Mouse (Mus musculus): ENCODE measurements at regions not wholly inside any gene's neighbourhood (a gene's known extent, or its start where the extent isn't known, plus 50 kb on each side); places are given as distances from the start of the nearest gene placed in this dataset.

DNA sequence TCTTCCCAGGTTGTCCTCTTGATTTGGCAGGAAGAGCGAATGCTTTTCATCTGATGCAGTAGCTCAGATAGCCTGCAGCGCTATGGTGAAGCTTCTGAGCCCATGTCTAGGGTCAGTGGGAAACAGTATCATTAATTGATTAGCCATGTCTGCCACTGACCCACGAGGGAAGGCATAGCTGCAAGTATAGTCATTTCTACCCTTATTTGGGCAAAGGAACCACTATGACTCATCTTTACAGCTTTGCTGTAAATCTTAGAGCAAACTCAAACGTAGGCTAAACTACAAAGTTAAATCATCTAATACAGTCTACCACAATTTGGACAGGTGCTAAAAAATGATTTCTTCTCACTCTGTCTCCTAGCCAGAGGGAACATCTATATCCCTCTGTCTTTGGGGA, 289.5 kb downstream of the Cbln1 start:
- Histone ChIP-seq H3K36me3 (replicated peaks in 1 of 2; ENCODE audit: control insufficient read depth in 1 of 2, insufficient read depth in 1 of 2, low read length in 1 of 2) (no peaks in the 10 kb centered on the region), H3K9me3 (replicated peaks; ENCODE audit: low read length) (no peaks in the 10 kb centered on the region), H3K9ac (ENCODE audit: insufficient read depth, low read depth) (no peak overlapping the region), H3K79me2 (replicated peaks; ENCODE audit: control insufficient read depth, extremely low read depth, insufficient read depth, poor library complexity, severe bottlenecking) (no peaks in the 10 kb centered on the region), H3K4me1 (ENCODE audit: control insufficient read depth in 1 of 2, insufficient read depth in 2 of 2) (peaks cover 0 to 2% of the 10 kb centered on the region in 2 experiments; a peak in 1 of 4 replicates), H3K27me3 (replicated peaks) (no peaks in the 10 kb centered on the region), H3K4me2 (ENCODE audit: insufficient read depth, low read depth, poor library complexity, severe bottlenecking) (peak overlapping the region; percentile 78; the same call in 1 of the 2 replicates), H3K4me3 (replicated peaks in 1 of 3; ENCODE audit: low read depth in 2 of 3, low read length in 2 of 3, poor library complexity in 1 of 3) (no peak overlapping the region), H3K27ac (ENCODE audit: insufficient read depth, low read depth) (no peak overlapping the region)
- dilution Hi-C loops (cut with MboI; ENCODE audit: extremely low pct_ligation_motif_present, extremely low pct_unique_long_range_greater_than_20kb, low sequenced_read_pairs) (no loop called here), in situ Hi-C loops (cut with MboI; ENCODE audit: low pct_ligation_motif_present, low pct_unique_long_range_greater_than_20kb, low sequenced_read_pairs) (no loop called here)
- no peak for TF ChIP-seq MXI1 (IDR thresholded peaks at IDR 0.05; ENCODE audit: low read depth, low read length)
- no peak for TF ChIP-seq ZNF384 (IDR thresholded peaks at IDR 0.05; ENCODE audit: low read depth, low read length)
- no peak for TF ChIP-seq ELF1 (IDR thresholded peaks at IDR 0.05; ENCODE audit: low read depth, low read length)
- no peak for TF ChIP-seq CTCF (conservative IDR thresholded peaks at IDR 0.05 in 1 of 2, IDR thresholded peaks at IDR 0.05 in 1 of 2; ENCODE audit: low read depth in 2 of 2, low read length in 2 of 2)
- TF ChIP-seq HCFC1 (IDR thresholded peaks at IDR 0.05; ENCODE audit: low read depth, low read length), result no peak
- peak; percentile 24 for TF ChIP-seq JUN (IDR thresholded peaks at IDR 0.05; ENCODE audit: insufficient read depth, low read depth, low read length)
- TF ChIP-seq JUND (conservative IDR thresholded peaks at IDR 0.05; ENCODE audit: low read depth, low read length), result peak; percentile 38; the same call in 1 of the 2 replicates
- no peak for TF ChIP-seq RAD21 (IDR thresholded peaks at IDR 0.05; ENCODE audit: low read depth, low read length)
- TF ChIP-seq PAX5 (IDR thresholded peaks at IDR 0.05; ENCODE audit: low read length), result no peak
- TF ChIP-seq E2F4 (IDR thresholded peaks at IDR 0.05; ENCODE audit: insufficient replicate concordance, low read depth, low read length), result no peak
- no peak for DNase-seq (ENCODE audit: extremely low read depth)

DNA sequence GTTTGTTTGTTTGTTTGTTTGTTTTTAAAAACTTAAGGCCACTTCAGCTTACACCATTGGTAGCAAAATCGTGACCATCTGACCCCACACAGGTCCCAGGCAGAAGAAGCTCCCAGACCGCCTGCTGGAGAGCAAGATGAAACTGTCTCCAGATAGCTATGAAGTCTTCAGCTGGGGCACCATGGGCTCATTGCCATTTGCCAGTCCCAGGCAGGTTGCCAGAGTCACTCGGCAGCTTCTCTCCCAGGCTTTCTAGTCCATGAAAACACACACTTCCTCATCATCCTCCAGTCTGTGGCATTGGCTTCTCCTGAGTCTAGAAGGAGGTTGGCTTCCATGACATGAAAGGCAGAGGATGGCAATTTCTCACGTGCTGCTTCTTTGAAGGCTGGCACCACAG, 293.5 kb upstream of the N4bp1 start:
- TF ChIP-seq CHD2 (IDR thresholded peaks at IDR 0.05; ENCODE audit: low read length), result no peak
- TF ChIP-seq BHLHE40 (IDR thresholded peaks at IDR 0.05; ENCODE audit: low read depth, low read length), result no peak
- no peak for TF ChIP-seq JUND (conservative IDR thresholded peaks at IDR 0.05; ENCODE audit: low read depth, low read length)
- no peak for TF ChIP-seq POLR2AphosphoS2 (IDR thresholded peaks at IDR 0.05; ENCODE audit: low read depth, low read length)
- no peak for TF ChIP-seq ELF1 (IDR thresholded peaks at IDR 0.05; ENCODE audit: low read depth, low read length)
- no peak for TF ChIP-seq ZC3H11A (IDR thresholded peaks at IDR 0.05; ENCODE audit: low read depth, low read length)
- Histone ChIP-seq H3K36me3 (replicated peaks in 1 of 2; ENCODE audit: control insufficient read depth in 1 of 2, insufficient read depth in 1 of 2, low read length in 1 of 2) (no peaks in the 10 kb centered on the region), H3K4me2 (ENCODE audit: insufficient read depth, low read depth, poor library complexity, severe bottlenecking) (no peak overlapping the region), H3K4me1 (ENCODE audit: control insufficient read depth in 1 of 2, insufficient read depth in 2 of 2) (no peaks in the 10 kb centered on the region), H3K9ac (ENCODE audit: insufficient read depth, low read depth) (no peak overlapping the region), H3K27me3 (replicated peaks) (no peaks in the 10 kb centered on the region), H3K27ac (ENCODE audit: insufficient read depth, low read depth) (no peak overlapping the region), H3K79me2 (replicated peaks; ENCODE audit: control insufficient read depth, extremely low read depth, insufficient read depth, poor library complexity, severe bottlenecking) (no peaks in the 10 kb centered on the region), H3K4me3 (replicated peaks in 1 of 3; ENCODE audit: low read depth in 2 of 3, low read length in 2 of 3, poor library complexity in 1 of 3) (no peak overlapping the region), H3K9me3 (replicated peaks; ENCODE audit: low read length) (no peaks in the 10 kb centered on the region)
- dilution Hi-C loops (cut with MboI; ENCODE audit: extremely low pct_ligation_motif_present, extremely low pct_unique_long_range_greater_than_20kb, low sequenced_read_pairs) (no loop called here), in situ Hi-C loops (cut with MboI; ENCODE audit: low pct_ligation_motif_present, low pct_unique_long_range_greater_than_20kb, low sequenced_read_pairs) (no loop called here)
- DNase-seq (ENCODE audit: extremely low read depth), result no peak

DNA sequence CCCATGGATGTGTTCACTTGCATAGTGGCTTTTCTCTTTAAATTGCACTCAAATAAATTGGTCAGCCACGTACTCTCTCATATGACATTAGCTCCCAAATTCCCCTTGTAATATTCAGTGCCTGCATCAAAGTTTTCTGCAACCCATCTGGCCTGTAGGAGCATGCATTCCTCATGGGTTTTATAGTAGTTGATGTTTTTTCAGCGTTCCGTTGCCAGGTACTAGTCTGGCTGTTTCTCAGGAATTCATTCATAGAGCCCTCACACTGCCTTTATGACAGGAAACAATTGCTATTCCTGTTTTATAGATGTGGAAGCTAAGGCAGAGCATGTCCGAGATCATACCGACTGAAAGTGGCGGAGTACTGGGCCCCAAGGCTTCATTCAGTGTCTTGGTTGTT, 292.6 kb upstream of the N4bp1 start:
- Histone ChIP-seq H3K9ac (ENCODE audit: insufficient read depth, low read depth) (no peak overlapping the region), H3K27ac (ENCODE audit: insufficient read depth, low read depth) (no peak overlapping the region), H3K36me3 (replicated peaks in 1 of 2; ENCODE audit: control insufficient read depth in 1 of 2, insufficient read depth in 1 of 2, low read length in 1 of 2) (no peaks in the 10 kb centered on the region), H3K79me2 (replicated peaks; ENCODE audit: control insufficient read depth, extremely low read depth, insufficient read depth, poor library complexity, severe bottlenecking) (no peaks in the 10 kb centered on the region), H3K9me3 (replicated peaks; ENCODE audit: low read length) (no peaks in the 10 kb centered on the region), H3K4me2 (ENCODE audit: insufficient read depth, low read depth, poor library complexity, severe bottlenecking) (no peak overlapping the region), H3K4me3 (replicated peaks in 1 of 3; ENCODE audit: low read depth in 2 of 3, low read length in 2 of 3, poor library complexity in 1 of 3) (no peak overlapping the region), H3K27me3 (replicated peaks) (no peaks in the 10 kb centered on the region), H3K4me1 (ENCODE audit: control insufficient read depth in 1 of 2, insufficient read depth in 2 of 2) (no peaks in the 10 kb centered on the region)
- no peak for TF ChIP-seq POLR2AphosphoS2 (IDR thresholded peaks at IDR 0.05; ENCODE audit: low read depth, low read length)
- no peak for TF ChIP-seq MAX (IDR thresholded peaks at IDR 0.05; ENCODE audit: low read length)
- TF ChIP-seq HCFC1 (IDR thresholded peaks at IDR 0.05; ENCODE audit: low read depth, low read length), result no peak
- no peak for TF ChIP-seq NRF1 (IDR thresholded peaks at IDR 0.05; ENCODE audit: low read depth, low read length)
- TF ChIP-seq BHLHE40 (IDR thresholded peaks at IDR 0.05; ENCODE audit: low read depth, low read length), result no peak
- no peak for TF ChIP-seq NELFE (IDR thresholded peaks at IDR 0.05; ENCODE audit: low read depth, low read length)
- no peak for TF ChIP-seq ZKSCAN1 (IDR thresholded peaks at IDR 0.05; ENCODE audit: borderline replicate concordance, low read depth, low read length)
- TF ChIP-seq SMC3 (IDR thresholded peaks at IDR 0.05; ENCODE audit: low read depth, low read length), result no peak
- no peak for TF ChIP-seq POLR2A (IDR thresholded peaks at IDR 0.05; ENCODE audit: low read depth, low read length)
- no peak for TF ChIP-seq ZC3H11A (IDR thresholded peaks at IDR 0.05; ENCODE audit: low read depth, low read length)
- no peak for TF ChIP-seq TCF12 (IDR thresholded peaks at IDR 0.05; ENCODE audit: low read depth, low read length)
- no peak for DNase-seq (ENCODE audit: extremely low read depth)
- in situ Hi-C loops (cut with MboI; ENCODE audit: low pct_ligation_motif_present, low pct_unique_long_range_greater_than_20kb, low sequenced_read_pairs) (no loop called here), dilution Hi-C loops (cut with MboI; ENCODE audit: extremely low pct_ligation_motif_present, extremely low pct_unique_long_range_greater_than_20kb, low sequenced_read_pairs) (no loop called here)
